Mouse (Mus musculus) liver, adult 2 months (tissue): Measurements from ENCODE around the gene F2rl1.

ENCODE experiments used
- CTCF ChIP-seq: fragments of 200-500 bp; IDR thresholded peaks from 2 replicates; pipeline ENCODE4 v1.5.1; 2011; ENCODE audit warnings: low read depth, low read length, control low read depth
- POLR2A ChIP-seq: fragments of 200-500 bp; IDR thresholded peaks from 2 replicates; pipeline ENCODE4 v1.6.1; 2011; ENCODE audit warnings: low read length, control low read depth; ENCODE audit not compliant: insufficient read depth; ENCODE audit errors: extremely low read depth

- no peak for TF ChIP-seq CTCF
- TF ChIP-seq POLR2A = no peak
These were observed 25.8 kb upstream of the F2rl1 start for GRCm38 (mm10) chr13:95550636-95551370.
